In the genomic region with DNA sequence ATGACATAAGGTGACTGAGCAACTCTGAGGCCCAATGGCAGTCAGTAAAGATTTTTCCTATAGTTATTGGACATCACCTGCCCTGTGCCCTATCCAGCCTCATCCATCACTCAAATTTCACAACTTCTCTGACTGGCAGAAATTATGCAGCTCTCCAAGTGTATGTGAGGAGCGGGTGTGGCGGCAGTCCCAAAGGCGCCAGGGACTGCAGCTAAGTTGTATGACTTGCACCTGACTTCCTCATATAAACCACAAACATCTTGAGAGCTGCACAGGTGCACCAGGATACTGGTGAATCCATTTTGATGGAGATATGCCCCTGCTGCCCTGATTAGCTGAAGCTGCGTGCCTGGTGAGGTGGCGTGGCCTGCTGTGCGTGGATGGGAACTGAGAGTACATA, we compare ENCODE assay signal across 5 mouse cellular contexts.
DNase-seq lines count a peak whose midpoint lies in the region; ATAC-seq and TF ChIP-seq lines count a peak whose summit lies in the region.
"Not testable (repeated sequence)": the region's sequence is repeated elsewhere in the genome, so short reads cannot be mapped to it uniquely, and the experiment has no call there.

No protein-coding gene starts in this region.

- peaks cover 31% of the 10 kb centered on the region for H3K36me3 ChIP-seq in heart, adult 2 months (ENCODE audit: control insufficient read depth, insufficient read depth, low read length)
- H3K36me3 ChIP-seq in heart, postnatal 0 days (replicated peaks; ENCODE audit: control insufficient read depth, insufficient read depth, low read length) = not testable (repeated sequence)

- not testable (repeated sequence) for H3K9me3 ChIP-seq in heart, postnatal 0 days (replicated peaks; ENCODE audit: control insufficient read depth, low read length)

- 63% methylated on average over 6 of the region's 6 CpGs for WGBS in heart, adult 2 months
- WGBS in heart, postnatal 0 days = 87% methylated on average over 4 of the region's 6 CpGs

- not testable (repeated sequence) for H3K4me3 ChIP-seq in brown adipose tissue, adult 24 weeks (ENCODE audit: insufficient read depth, low read depth, low read length); gastrocnemius, adult 2 months; heart, adult 2 months; heart, postnatal 0 days (ENCODE audit: low read depth, low read length)

- H3K4me2 ChIP-seq in heart, postnatal 0 days (ENCODE audit: low read depth, low read length) = not testable (repeated sequence)

- TF ChIP-seq POLR2A in heart, adult 2 months (IDR thresholded peaks at IDR 0.05; ENCODE audit: insufficient read depth, low read depth, low read length) = not testable (repeated sequence)

- not testable (repeated sequence) for ATAC-seq in heart, postnatal 0 days (ENCODE audit: insufficient read depth, low read depth)

- H3K27me3 ChIP-seq in heart, adult 2 months (ENCODE audit: control insufficient read depth, insufficient read depth, low read length); heart, postnatal 0 days (ENCODE audit: control insufficient read depth, insufficient read depth, low read length): not testable (repeated sequence)

- intact Hi-C loops in gastrocnemius, adult 2 months (cut with DNase I); heart, adult 2 months (cut with DNase I): not testable (repeated sequence)

- peaks cover 29% of the 10 kb centered on the region for H3K4me1 ChIP-seq in brown adipose tissue, adult 24 weeks (ENCODE audit: control insufficient read depth, insufficient read depth, insufficient read length, low read length)
- H3K4me1 ChIP-seq in heart, adult 2 months (ENCODE audit: control insufficient read depth, insufficient read depth, low read length) = peaks cover 22% of the 10 kb centered on the region
- peaks cover 17% of the 10 kb centered on the region for H3K4me1 ChIP-seq in heart, postnatal 0 days (ENCODE audit: control insufficient read depth, insufficient read depth)

- not testable (repeated sequence) for H3K79me2 ChIP-seq in heart, adult 2 months (replicated peaks; ENCODE audit: control insufficient read depth, insufficient read depth, low read length)

- TF ChIP-seq CTCF in gastrocnemius, adult 2 months (IDR thresholded peaks at IDR 0.05); heart, adult 2 months (IDR thresholded peaks at IDR 0.05); heart, postnatal 0 days (IDR thresholded peaks at IDR 0.05; ENCODE audit: low read depth): not testable (repeated sequence)

- TF ChIP-seq EP300 in heart, adult 2 months (IDR thresholded peaks at IDR 0.05; ENCODE audit: insufficient read depth, low read depth, low read length); heart, postnatal 0 days (IDR thresholded peaks at IDR 0.05; ENCODE audit: low read depth): not testable (repeated sequence)

- DNase-seq in gastrocnemius, adult 2 months; heart, adult 2 months; heart, postnatal 0 days (ENCODE audit: low spot score): not testable (repeated sequence)
- peak; percentile 91 for DNase-seq in heart, adult 11 months

- not testable (repeated sequence) for H3K9ac ChIP-seq in heart, adult 2 months (ENCODE audit: low read depth, low read length); heart, postnatal 0 days (replicated peaks; ENCODE audit: low read depth, low read length)

- peak overlapping the region; percentile 80 for H3K27ac ChIP-seq in brown adipose tissue, adult 24 weeks (replicated peaks; ENCODE audit: low read depth, low read length)
- peak overlapping the region; percentile 68 for H3K27ac ChIP-seq in gastrocnemius, adult 2 months
- peak overlapping the region; percentile 88 for H3K27ac ChIP-seq in heart, adult 2 months
- H3K27ac ChIP-seq in heart, postnatal 0 days (ENCODE audit: low read depth) = 0 out of 2 replicates have a peak overlapping the region, but pooled peaks have one; percentile 11

Comparison
In these comparisons a context has a peak if more than half of its experiments do, and no peak if none do; other contexts are left out.
1. H3K27ac ChIP-seq: peak in every context shown above with its lines; median percentile 88 in heart, adult 2 months; 80 in brown adipose tissue, adult 24 weeks; 68 in gastrocnemius, adult 2 months; 11 in heart, postnatal 0 days.